Mouse (Mus musculus): ENCODE measurements at regions not wholly inside any gene's neighbourhood (a gene's known extent, or its start where the extent isn't known, plus 50 kb on each side); places are given as distances from the start of the nearest gene placed in this dataset.

GRCm38 (mm10) chr6:117279786-117280411 is 111.6 kb downstream of the Cxcl12 start:
- DNase-seq: no peak

- DNase-seq: no peak
Measured at GRCm38 (mm10) chr6:117280911-117281310, 112.6 kb downstream of the Cxcl12 start.

- no peak for DNase-seq
Measured at GRCm38 (mm10) chr6:117283616-117284015, 115.3 kb downstream of the Cxcl12 start.

- DNase-seq: no peak
Measured at GRCm38 (mm10) chr6:117284376-117285106, 116.2 kb downstream of the Cxcl12 start.

GRCm38 (mm10) chr6:117287396-117287795 is 119.1 kb downstream of the Cxcl12 start:
- DNase-seq: no peak

GRCm38 (mm10) chr6:117293780-117294465 is 125.6 kb downstream of the Cxcl12 start:
- DNase-seq: no peak

- DNase-seq: no peak
Measured at GRCm38 (mm10) chr6:117297918-117298317, 129.6 kb downstream of the Cxcl12 start.

- DNase-seq: no peak
Measured at GRCm38 (mm10) chr6:117299503-117300288, 131.4 kb downstream of the Cxcl12 start.

GRCm38 (mm10) chr6:117303361-117303760 is 135.0 kb downstream of the Cxcl12 start:
- DNase-seq: no peak

- DNase-seq: no peak
Measured at GRCm38 (mm10) chr6:117305736-117306250, 137.5 kb downstream of the Cxcl12 start.

GRCm38 (mm10) chr6:117308636-117309035 is 140.3 kb downstream of the Cxcl12 start:
- DNase-seq: no peak

GRCm38 (mm10) chr6:117312891-117313781 is 144.8 kb downstream of the Cxcl12 start:
- DNase-seq: no peak

- DNase-seq: no peak
Measured at GRCm38 (mm10) chr6:117313944-117314566, 145.7 kb downstream of the Cxcl12 start.

- no peak for DNase-seq
Measured at GRCm38 (mm10) chr6:117323301-117323700, 155.0 kb downstream of the Cxcl12 start.

- DNase-seq: no peak
Measured at GRCm38 (mm10) chr6:117323850-117324249, 155.5 kb downstream of the Cxcl12 start.

GRCm38 (mm10) chr6:117326835-117327775 is 158.8 kb downstream of the Cxcl12 start:
- no peak for DNase-seq

- DNase-seq: no peak
Measured at GRCm38 (mm10) chr6:117329164-117329939, 161.0 kb downstream of the Cxcl12 start.

- DNase-seq: no peak
Measured at GRCm38 (mm10) chr6:117330198-117330597, 161.9 kb downstream of the Cxcl12 start.

- no peak for DNase-seq
Measured at GRCm38 (mm10) chr6:117330726-117331360, 162.5 kb downstream of the Cxcl12 start.
